Mouse (Mus musculus): ENCODE data around the gene Gnas. TPM values are rescaled to one million over a fixed set of nuclear protein-coding genes. Genes with fewer than 3 reads are reported as not detected.
A peak's percentile ranks its signal among the peaks of the same experiment; 100 is the strongest.

Gnas gene
- total RNA-seq, 2 experiments from 2014 or later, result 1,778 to 1,853 TPM

DNA sequence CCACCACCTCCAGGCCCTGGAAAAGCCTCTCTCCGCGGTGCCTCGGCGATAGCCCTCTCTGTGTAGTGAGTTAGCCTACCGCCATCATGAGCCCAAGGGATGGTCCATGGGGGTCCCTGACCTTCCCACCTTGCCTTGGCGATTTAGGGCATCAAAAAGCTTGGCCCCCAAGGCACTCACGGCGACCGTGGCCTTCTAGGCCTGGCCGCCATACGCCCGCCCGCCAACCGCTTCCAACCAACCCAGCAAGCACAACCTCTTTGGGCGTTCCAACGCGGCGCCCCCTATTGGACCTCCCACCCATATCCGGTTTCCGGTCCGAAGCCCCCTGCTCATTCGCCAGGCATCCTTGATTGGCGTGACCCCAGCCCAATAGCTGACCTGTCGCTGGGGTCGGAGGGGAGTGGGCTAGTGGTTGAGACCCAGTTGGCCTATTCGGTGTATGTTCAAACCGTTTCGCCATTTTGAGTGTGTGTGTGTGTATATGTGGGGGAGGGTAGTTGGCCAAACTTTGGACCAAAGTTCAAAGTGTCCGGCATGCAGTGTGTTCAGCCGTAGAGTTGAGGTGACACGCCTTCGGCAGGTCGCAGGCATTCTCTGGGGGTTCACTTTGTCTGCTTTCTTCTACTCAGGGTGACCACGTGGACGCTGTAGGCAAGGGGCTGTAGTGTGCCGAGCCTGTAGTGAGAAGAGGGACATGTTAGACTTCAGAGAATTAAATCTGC is 11.2 kb downstream of the Gnas start:
- DNase-seq (ENCODE audit: extremely low spot score in 1 of 2, low spot score in 2 of 2), result peak; percentile 37 to 64
- Histone ChIP-seq H3K4me3 (peak overlapping the region; percentile 28), H3K27ac (no peak overlapping the region)
- intact Hi-C loops (cut with DNase I), result loop anchor here (5.0 kb wide), 1 partner anchor 218 kb away; the partner anchor contains the start of gene Stx16
- no peak for TF ChIP-seq CTCF (IDR thresholded peaks at IDR 0.05)

DNA sequence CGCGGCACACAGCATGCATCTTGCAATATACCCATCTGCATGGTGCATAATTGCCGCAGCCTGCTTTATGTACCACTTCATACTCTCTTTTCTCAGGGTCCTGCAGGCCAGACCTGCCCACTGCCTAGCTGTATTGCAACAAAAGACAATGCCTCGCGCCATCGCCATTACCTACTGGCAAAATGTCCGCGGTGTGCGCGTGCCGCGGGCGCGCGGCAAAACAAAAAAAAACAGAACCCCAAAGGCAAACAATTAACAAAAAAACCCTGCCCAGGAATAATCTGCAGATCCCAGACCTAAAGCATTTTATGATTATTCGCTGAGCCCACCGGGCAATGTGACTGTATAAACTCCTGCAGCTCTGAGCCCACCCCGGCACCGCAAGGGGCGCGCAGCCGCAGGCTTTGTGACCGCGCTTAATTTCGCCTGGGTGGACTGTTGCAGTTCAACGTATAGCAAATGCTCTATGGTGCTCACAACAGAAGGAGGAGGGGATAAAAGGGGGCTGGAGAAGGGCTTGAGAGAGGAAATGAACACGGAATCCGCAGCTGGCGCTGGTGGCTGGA is 11.9 kb downstream of the Gnas start:
- intact Hi-C loops (cut with DNase I), result loop anchor here (5.0 kb wide), 1 partner anchor 219 kb away; the partner anchor contains the start of gene Stx16
- Histone ChIP-seq H3K27ac (no peak overlapping the region), H3K4me3 (peak overlapping the region; percentile 28)
- TF ChIP-seq CTCF (IDR thresholded peaks at IDR 0.05), result no peak
- no peak for DNase-seq (ENCODE audit: extremely low spot score in 1 of 2, low spot score in 2 of 2)

DNA sequence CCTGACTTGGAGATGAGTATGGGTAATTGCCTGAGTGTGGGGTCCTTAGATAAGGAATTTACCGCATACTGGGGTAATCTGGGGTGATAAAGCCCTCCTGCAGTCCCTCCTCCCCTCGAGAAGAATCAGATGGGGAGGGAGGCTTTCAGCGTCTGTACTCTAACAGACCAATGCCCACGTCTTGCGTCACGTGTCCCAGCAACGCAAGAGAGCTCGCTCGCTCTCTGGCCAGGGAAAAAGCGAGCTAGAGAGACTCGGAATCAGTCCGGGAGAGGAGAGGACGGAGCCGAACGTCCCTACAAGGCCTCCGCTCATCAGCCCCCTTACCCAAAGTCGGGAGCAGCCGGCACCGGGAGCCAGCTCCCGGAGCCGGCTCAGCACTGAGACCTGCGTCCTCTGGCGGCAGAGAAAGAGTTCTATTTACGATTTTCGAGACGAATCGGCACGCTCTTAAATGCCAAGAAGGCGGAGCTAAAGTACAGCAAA is 13.0 kb downstream of the Gnas start:
- no peak for DNase-seq (ENCODE audit: extremely low spot score in 1 of 2, low spot score in 2 of 2)
- Histone ChIP-seq H3K27ac (no peak overlapping the region), H3K4me3 (no peak overlapping the region)
- peak; percentile 54 for TF ChIP-seq CTCF (IDR thresholded peaks at IDR 0.05)
- intact Hi-C loops (cut with DNase I), result loop anchor here (1.0 to 5.0 kb wide), 2 partner anchors 220 to 716 kb away; partner anchors contain the start of gene Stx16

DNA sequence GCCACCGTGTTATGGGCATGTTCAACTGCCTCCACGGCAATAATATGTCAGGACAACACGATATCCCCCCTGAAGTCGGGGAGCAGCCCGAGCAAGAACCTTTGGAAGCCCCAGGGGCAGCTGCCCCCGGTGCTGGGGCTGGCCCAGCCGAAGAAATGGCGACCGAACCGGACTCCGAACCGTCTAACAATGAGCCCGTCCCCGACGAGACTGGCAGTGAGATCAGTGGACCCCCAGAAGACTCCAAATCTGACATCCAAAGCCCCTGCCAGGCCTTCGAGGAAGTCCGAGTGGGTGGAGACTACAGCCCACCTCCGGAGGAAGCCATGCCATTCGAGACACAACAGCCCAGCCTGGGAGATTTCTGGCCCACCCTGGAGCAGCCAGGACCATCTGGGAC is 13.7 kb downstream of the Gnas start:
- TF ChIP-seq CTCF (IDR thresholded peaks at IDR 0.05), result no peak
- H3K27ac ChIP-seq, result no peak overlapping the region
- no peak overlapping the region for H3K4me3 ChIP-seq
- intact Hi-C loops (cut with DNase I), result loop anchor here (1.0 to 5.0 kb wide), 2 partner anchors 221 to 717 kb away; partner anchors contain the start of gene Stx16
- no peak for DNase-seq (ENCODE audit: extremely low spot score in 1 of 2, low spot score in 2 of 2)

DNA sequence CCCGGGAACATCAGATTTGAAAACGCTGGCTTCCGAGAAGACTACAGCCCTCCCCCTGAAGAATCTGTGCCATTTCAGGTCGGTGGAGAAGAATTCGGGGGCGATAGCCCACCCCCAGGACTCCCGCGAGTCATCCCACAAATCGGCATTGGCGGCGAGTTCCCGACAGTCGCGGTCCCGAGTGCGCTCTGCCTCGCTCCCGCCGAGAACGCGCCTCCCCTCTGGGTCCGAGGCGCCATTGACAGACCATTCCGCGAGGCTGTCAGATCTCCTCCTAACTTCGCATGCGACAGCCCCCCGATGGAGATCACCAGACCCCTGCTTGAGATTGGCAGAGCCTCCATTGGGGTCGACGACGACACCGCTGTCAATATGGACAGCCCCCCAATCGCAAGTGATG is 14.4 kb downstream of the Gnas start:
- intact Hi-C loops (cut with DNase I), result loop anchor here (5.0 kb wide), 1 partner anchor 221 kb away; the partner anchor contains the start of gene Stx16
- TF ChIP-seq CTCF (IDR thresholded peaks at IDR 0.05), result no peak
- Histone ChIP-seq H3K4me3 (no peak overlapping the region), H3K27ac (no peak overlapping the region)
- no peak for DNase-seq (ENCODE audit: extremely low spot score in 1 of 2, low spot score in 2 of 2)

DNA sequence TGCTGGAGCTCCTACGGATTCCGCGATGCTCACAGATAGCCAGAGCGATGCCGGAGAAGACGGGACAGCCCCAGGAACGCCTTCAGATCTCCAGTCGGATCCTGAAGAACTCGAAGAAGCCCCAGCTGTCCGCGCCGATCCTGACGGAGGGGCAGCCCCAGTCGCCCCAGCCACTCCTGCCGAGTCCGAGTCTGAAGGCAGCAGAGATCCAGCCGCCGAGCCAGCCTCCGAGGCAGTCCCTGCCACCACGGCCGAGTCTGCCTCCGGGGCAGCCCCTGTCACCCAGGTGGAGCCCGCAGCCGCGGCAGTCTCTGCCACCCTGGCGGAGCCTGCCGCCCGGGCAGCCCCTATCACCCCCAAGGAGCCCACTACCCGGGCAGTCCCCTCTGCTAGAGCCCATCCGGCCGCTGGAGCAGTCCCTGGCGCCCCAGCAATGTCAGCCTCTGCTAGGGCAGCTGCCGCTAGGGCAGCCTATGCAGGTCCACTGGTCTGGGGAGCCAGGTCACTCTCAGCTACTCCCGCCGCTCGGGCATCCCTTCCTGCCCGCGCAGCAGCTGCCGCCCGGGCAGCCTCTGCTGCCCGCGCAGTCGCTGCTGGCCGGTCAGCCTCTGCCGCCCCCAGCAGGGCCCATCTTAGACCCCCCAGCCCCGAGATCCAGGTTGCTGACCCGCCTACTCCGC is 15.1 kb downstream of the Gnas start:
- Histone ChIP-seq H3K4me3 (no peak overlapping the region), H3K27ac (no peak overlapping the region)
- no peak for DNase-seq (ENCODE audit: extremely low spot score in 1 of 2, low spot score in 2 of 2)
- TF ChIP-seq CTCF (IDR thresholded peaks at IDR 0.05), result no peak
- intact Hi-C loops (cut with DNase I), result loop anchor here (5.0 kb wide), 1 partner anchor 222 kb away; the partner anchor contains the start of gene Stx16

DNA sequence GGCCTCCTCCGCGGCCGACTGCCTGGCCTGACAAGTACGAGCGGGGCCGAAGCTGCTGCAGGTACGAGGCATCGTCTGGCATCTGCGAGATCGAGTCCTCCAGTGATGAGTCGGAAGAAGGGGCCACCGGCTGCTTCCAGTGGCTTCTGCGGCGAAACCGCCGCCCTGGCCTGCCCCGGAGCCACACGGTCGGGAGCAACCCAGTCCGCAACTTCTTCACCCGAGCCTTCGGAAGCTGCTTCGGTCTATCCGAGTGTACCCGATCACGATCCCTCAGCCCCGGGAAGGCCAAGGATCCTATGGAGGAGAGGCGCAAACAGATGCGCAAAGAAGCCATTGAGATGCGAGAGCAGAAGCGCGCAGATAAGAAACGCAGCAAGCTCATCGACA is 15.6 kb downstream of the Gnas start:
- no peak for TF ChIP-seq CTCF (IDR thresholded peaks at IDR 0.05)
- H3K4me3 ChIP-seq, result no peak overlapping the region
- DNase-seq (ENCODE audit: extremely low spot score in 1 of 2, low spot score in 2 of 2), result no peak
- intact Hi-C loops (cut with DNase I), result loop anchor here (5.0 kb wide), 1 partner anchor 222 kb away; the partner anchor contains the start of gene Stx16
- no peak overlapping the region for H3K27ac ChIP-seq

DNA sequence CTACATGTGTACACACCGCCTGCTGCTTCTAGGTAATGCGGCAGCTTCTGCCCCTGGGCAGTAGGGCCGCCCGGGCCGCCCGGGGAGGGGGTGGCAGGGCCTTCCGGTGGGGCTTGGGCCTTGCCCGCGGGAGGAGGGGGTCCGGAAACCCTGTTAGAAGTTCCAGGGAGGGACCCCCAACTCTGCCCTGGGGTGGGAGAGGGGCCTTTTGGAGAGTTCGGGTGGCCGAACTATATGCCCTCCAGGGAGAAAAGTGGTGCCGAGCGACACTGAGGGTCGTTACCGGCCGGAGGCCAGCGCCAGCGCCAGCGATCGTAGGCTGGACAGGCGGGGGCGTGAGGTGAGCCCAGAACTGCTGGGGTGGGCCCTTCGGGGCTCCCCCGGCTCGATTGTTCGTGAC is 16.1 kb downstream of the Gnas start:
- intact Hi-C loops (cut with DNase I), result no loop called here
- TF ChIP-seq CTCF (IDR thresholded peaks at IDR 0.05), result no peak

DNA sequence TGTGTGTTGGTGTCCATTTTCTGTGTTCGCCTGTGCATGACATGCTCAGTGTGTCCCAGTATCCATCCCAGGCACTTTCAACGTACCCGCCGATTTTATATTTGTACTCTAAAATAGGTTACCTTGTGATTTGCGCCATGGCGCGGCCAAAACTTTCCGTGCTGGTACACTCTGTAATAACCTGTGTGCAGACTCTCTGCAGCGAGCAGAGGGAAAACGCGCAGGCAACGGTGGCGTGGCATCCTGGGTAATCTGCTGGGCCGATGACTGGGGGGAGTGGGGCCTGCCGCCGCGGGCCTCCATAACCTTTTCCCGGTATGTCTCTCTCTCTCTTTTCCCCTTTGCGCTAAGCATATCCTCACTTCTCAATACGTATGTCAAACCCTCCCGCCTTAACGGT is 16.5 kb downstream of the Gnas start:
- no peak for TF ChIP-seq CTCF (IDR thresholded peaks at IDR 0.05)
- Histone ChIP-seq H3K27ac (no peak overlapping the region), H3K4me3 (no peak overlapping the region)
- intact Hi-C loops (cut with DNase I), result no loop called here
- no peak for DNase-seq (ENCODE audit: extremely low spot score in 1 of 2, low spot score in 2 of 2)

More for the DNA sequence above, 16.1 kb downstream of the Gnas start:
- Histone ChIP-seq H3K4me3 (no peak overlapping the region), H3K27ac (no peak overlapping the region)
- DNase-seq (ENCODE audit: extremely low spot score in 1 of 2, low spot score in 2 of 2), result no peak

DNA sequence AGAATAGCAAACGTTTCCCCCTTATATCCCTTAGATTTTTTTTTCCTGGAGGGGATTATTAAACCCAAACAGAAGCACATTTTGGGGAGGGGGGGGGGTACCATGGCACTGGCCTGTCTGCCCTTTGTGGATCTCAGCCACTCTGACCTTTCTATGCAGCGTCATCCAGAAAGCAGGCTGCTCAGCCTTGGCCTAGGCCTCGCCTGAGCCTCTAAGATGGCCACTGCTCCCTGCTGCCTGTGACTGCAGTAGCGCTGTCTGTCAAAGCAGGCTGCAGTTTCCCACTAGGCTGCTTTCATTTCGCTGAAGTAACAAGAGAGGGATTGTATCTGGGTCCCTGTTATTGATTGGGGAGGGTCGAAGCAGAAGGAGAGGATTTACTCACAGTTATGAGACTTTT is 18.4 kb downstream of the Gnas start:
- intact Hi-C loops (cut with DNase I), result no loop called here
- Histone ChIP-seq H3K4me3 (no peak overlapping the region), H3K27ac (no peak overlapping the region)
- no peak for DNase-seq (ENCODE audit: extremely low spot score in 1 of 2, low spot score in 2 of 2)
- no peak for TF ChIP-seq CTCF (IDR thresholded peaks at IDR 0.05)

DNA sequence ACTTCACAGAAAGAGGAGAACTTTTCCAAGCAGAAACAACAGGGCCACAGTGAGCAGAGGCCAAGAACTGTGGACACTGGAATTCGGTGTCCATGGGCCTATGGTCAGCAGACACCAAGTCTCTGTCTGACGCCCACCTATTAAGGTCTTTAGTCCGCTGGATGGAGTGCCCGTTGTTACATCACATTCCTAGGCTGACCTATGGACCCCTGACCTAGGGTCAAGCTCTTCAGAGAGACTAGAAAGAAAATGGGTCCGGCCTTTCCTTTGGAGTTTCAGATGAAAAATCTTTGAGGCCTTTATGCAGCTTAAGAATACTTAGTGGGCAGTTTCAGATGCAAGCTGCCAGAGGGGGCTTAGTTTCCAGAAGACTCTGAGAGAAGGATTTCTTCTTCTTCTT is 21.5 kb downstream of the Gnas start:
- Histone ChIP-seq H3K27ac (no peak overlapping the region), H3K4me3 (no peak overlapping the region)
- no peak for DNase-seq (ENCODE audit: extremely low spot score in 1 of 2, low spot score in 2 of 2)
- no peak for TF ChIP-seq CTCF (IDR thresholded peaks at IDR 0.05)
- intact Hi-C loops (cut with DNase I), result no loop called here

DNA sequence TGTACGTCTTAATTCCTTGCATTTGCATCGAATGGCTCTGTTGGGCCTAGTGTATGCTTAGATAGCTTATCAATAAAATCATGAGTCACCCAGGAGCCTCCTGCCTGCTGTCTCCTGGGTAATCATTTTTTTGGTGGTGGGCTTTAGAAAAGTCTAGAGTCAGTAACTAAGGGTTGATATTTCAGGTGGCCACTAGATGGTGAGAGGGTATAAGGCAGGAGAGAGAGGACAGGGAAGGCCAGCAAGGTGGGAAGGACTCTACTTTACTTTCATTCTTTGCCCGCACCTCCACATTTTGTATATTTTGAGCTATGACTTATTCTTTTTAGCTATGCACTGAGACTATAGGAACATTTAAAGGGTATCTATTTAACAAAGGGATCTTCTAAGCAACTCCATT is 23.8 kb downstream of the Gnas start:
- no peak overlapping the region for H3K27ac ChIP-seq
- DNase-seq (ENCODE audit: extremely low spot score in 1 of 2, low spot score in 2 of 2), result no peak
- H3K4me3 ChIP-seq, result no peak overlapping the region
- peak; percentile 4; the same call in 1 of the 2 replicates for TF ChIP-seq CTCF (IDR thresholded peaks at IDR 0.05)
- intact Hi-C loops (cut with DNase I), result no loop called here

Measured in left cerebral cortex, adult 2 months (tissue).